Mouse (Mus musculus) retina, adult 2 months (tissue): ENCODE results near the gene Srsf7.
"Not testable (repeated sequence)": the region's sequence is repeated elsewhere in the genome, so short reads cannot be mapped to it uniquely, and the experiment has no call there.

Experiments used
- DNase-seq: peaks from one replicate; pipeline ENCODE4 v3.0.0-alpha.2; 2012; ENCODE audit warnings: low read depth, low spot score

Srsf7 gene

DNA sequence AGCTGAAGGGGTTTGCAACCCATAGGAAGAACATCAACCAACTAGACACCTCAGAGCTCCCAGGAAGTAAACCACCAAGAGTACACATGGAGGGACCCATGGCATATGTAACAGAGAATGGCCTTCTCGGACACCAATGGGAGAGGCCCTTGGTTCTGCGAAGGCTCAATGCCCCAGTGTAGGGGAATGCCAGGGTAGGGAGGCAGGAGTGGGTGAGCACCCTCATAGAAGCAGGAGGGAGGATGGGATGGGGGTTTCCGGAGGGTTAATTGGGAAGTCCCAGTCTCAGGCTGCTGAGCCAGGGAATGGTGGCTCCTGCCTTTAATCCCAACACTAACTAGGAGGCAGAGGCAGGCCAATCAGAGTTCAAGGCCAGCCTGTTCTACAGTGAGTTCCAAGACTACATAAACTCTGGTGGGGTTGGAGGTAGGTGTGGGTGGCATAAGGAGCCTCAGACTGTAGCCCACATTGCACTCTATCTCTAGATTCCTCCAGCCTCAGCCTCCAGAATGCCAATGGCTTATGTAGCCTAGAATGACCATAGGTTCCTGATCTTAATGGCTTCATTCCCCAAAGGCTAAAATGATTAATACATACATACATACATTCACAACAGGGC, 7.8 kb downstream of the Srsf7 start:
- no peak for DNase-seq

DNA sequence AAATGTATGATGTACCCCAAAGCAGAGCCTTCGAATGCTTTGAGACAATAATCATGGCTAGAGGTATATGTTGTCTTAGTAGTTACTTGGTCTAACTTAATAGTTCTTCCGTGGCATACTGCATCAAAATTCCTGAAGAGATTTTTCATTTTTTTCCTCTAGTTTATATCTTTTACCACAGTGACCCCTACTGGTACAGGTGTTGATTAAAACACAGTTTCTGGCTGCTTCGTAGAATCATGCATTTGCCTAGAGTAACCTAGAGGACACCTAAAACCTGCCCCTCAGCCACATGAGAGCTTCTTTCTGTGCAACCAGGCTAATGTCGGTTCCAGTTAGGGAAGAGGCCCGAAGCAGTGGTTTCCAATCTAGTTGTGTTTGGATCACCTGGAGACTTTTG, 14.0 kb downstream of the Srsf7 start:
- DNase-seq = no peak

DNA sequence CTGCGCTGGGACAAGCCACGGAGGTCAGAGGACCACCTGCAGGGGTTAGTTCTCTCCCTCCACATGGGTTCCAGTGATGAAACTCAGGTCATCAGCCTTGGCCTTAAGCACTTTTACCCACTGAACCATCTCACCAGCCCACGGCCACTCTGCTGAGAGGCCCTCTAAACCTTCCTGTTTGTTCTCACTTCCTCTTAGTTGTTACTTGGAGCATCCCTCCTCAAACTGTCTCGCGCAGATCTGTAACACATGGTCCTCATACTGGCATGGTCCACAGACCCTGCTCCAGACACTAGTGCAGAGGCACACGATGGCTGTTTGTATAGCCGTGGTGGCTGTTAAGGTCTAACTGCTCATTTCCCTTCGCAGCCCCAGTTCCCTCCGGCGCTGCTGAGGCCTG, 23.5 kb downstream of the Srsf7 start:
- no peak for DNase-seq

DNA sequence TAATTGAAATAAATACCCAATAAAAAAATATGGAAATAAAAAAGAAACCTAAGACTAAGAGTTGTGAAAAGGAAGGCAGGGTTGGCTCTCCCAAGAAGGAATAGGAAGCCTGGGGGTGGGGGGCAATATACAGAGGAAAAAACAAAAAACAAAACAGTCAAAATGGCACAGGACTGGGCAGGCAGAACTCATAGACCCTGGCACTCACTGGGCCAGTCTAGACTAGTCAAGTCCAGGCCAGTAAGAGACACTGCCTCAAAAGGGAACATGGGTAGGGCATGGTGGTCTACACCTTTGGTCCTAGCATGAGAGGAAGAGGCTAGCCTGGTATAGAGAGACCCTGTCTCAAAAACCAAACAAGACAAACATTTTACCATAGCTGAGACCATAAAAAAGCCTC, 26.6 kb downstream of the Srsf7 start:
- no peak for DNase-seq

DNA sequence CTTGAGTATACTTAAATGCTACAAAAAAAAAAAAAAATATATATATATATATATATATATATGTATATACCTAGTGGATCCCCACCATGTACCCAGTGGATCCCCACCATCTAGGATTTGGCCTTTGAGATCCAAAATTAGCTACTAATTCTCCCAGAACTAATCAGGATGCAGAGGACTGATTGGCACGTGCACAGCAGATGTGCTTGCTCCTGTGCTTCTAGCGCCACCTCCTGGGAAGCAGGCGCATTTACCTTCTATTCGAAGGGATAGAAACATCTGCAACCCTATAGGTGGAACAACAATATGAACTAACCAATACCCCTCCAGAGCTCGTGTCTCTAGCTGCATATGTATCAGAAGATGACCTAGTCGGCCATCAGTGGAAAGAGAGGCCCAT, 27.1 kb downstream of the Srsf7 start:
- DNase-seq = peak; percentile 58

DNA sequence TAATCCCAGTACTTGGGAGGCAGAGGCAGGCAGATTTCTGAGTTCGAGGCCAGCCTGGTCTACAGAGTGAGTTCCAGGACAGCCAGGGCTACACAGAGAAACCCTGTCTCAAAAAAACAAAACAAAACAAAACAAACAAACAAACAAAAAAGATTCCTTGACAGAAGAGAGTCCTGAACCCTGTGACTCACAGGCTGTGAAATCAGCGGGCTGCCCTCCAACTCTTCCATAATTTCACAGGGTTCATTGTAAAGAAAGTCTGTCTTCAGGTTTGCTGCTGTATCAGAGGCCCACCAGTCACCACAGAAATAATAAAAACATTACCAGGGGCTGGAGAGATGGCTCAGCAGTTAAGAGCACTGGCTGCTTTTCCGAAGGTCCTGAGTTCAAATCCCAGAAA, 28.3 kb downstream of the Srsf7 start:
- DNase-seq = not testable (repeated sequence)

DNA sequence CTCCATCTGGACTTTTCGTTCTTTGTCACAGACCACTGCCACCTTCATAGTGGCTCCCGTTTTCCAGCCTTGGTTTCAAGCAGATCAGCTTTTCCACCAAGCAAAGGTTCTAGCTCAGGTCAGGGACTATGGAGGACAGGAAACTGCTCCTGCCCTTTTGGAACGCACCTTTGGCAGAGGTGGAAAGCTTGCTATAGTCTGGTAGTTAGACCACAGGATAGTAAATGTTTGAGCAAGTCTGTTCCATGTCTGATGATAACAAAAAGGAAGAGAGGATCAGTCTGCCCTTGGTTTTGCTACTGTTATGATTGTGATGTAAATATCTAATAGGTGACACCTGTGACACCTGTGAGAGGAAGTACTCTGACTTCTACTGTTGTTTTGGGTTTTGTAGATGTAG, 31.1 kb downstream of the Srsf7 start:
- DNase-seq = no peak

DNA sequence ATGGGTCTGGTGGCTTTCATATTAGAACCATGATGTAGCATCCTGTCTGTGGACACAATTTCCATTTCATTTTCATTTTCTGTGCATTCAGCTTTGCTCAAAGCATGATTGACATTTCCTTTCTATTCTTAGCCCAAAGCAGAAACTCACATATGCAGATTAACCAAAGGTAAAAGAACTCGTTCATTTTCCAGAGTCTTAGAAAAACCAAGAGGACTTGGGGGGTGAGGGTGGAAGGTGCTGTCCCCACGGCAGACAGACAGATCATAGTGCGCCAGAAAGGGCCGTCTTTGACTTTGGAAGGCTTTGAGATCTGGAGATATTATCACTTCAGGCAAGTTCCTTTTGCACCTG, 31.7 kb downstream of the Srsf7 start:
- DNase-seq = no peak

DNA sequence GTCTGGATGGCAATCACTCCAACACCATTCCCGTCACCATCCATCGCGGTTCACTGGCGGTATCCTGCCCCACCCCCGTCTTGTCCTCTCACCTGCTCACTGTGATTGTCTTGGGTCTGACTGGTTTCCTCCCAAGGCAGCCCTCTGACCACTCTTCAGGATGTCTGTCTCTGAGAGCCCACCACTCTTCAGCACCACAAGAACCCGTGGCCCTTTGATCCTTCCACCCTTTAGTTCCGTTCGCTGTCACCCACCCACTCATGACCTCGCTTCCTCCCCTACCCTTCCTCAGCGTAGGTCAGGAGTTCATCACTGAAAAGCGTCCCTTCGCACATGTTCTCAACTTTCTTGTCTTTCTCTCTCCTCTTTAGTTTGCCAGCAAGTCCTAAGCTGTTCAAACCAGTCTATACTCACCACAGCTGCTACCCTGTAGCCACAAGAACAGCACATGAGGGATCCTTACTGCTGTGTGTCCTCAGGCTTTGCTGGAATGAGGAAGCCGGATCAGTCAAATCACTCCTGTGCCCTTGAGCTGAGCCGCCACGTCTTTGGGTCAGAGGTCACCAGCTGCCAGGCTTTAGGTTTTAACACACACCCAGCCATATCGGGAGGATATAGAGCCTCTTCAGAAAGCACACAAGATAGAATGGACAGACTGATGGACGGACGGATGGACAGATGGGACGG, 32.3 kb downstream of the Srsf7 start:
- DNase-seq = no peak

DNA sequence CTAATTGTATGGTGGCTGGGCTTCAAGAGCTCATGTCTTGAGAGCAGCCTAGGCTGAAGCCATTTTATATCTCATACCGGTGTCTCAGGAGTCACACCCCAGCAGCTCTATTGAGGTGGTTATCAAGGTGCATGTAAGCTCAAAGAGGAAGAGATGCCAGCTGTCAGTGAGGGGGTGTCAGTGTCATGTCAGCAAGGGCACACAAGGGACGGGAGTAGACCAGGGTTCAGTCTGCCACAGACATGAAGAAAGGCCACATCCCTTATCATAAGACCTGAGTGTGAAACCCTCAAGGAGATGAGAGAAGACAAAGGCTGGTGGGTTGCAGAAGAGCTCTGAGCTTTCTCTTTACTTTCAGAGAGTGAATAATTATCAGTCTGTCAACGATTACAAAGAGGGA, 33.0 kb downstream of the Srsf7 start:
- no peak for DNase-seq

DNA sequence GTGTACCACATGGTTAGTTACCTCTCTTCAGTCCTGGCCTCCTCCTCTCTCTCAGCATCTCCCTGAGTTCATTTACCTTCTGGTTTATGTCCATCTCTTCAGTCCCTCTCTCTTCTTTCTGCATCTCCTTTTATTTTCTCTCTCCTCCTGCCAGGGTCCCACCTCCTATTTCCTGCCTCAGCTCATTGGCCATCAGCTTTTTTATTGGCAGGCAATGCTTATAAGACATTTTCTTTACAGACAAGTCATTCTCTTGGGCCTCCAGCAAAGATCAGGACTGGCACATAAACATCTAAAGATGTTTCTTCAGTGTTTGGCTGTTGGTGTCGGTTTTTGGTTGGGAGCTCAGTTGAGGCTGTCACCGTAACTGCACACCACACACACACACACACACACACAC, 33.4 kb downstream of the Srsf7 start:
- no peak for DNase-seq

DNA sequence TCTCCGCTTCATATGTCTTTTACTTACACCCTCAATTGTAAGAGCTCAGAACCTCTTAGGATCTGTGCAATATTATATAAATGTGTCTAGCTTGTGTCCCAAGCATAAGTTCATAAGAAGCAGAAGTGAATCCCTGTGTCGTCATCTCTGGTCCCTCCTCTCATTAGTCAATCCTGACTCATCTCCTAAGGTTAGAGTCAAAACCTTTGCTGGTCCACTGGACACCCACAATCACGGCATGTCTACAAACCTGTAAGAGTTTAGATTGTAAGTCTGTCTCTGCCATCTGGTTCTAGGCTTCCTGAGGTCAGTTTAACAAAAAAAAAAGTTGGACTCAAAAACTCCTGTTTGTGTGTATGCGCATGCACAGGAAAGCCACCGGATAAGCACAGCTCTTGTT, 34.3 kb downstream of the Srsf7 start:
- DNase-seq = no peak

DNA sequence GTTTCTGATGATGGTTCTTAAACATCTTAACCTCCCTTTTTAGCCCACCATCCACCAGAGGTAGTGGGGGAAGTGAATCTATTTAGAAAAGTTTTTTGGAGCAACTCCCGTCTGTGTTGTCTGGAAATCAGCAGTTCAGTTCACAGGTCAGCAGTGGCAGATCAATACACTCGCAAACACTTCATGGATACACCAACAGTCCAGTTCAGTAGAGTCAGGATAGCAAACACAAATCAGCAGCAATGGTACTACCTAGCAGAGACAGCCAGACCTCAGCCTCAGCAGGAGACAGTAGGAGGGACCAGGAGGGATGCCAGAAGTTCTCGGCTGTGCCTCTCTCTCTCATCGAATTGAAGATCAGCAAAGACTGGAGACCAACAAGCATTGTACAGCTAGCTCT, 35.2 kb downstream of the Srsf7 start:
- DNase-seq = no peak

DNA sequence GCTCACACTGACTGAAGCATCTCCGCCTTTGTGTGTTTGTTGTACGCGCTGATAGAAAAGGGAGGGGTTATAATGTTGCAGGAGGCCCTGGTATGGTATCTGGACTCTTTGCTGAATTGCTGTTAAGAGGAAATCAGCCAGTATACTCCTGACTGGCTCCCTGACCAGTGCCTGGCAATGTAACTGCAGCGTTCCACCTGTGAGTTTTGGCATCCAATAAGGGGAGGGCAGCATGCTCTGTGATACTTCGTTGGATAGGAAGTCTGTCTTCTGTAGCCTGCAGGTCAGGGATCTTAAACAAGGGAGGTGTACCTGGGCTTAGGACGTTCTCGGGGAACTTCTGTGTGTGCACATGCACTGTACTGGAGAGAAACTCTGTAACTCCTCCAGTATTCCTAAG, 36.2 kb downstream of the Srsf7 start:
- no peak for DNase-seq

DNA sequence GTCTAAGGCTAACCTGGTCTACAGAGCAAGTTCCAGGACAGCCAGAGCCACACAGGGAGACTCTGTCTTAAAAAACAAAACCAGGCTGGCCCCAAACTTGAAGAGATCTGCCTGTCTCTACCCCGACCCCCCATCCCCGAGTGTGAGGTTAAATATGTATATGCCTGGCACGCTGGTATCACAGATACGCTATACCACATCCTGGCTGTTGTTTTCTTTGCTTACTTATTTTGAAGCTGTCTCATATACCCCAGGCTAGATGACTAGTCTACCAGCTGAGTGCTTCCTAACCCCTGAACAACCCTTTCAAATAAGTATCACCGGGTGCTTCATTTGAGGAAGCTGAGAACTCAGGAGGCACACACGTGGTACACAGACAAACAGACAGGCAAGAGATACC, 37.3 kb downstream of the Srsf7 start:
- DNase-seq = no peak

DNA sequence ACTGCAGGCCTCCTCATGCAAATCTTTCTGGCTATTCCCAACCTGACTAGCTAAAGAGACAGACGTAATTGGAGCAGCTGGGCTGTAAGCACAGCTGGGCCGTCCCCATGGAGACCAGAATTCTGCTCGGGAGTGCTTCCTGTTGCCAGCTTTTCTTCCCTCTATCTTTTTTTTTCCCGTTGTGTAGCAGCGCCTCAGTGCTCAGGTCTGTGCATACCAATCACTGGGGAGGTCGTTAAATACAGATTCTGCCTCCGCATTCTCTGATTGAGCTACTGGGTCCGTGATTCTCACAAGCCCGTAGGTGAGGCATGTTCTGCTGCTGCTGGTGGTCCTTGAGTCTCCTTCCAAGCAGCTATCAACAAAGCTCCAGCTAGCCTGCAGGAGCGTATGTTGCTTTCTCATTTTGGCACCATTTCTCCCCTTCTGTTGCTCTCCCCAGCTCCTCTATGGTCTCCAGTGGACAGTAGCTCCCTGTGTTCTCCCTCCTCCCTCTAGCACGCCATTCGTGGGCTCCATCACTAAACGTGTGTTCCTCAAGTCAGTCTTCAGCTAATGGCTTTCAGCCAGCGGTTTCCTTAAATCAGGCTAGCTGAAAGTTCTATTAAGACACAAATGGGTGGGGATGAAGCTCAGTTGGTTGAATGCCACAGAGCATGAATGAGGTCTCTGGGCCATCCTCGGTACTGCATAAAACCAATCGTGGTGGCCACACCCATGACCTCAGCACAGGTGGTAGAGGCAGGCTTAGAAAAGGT, 38.5 kb downstream of the Srsf7 start:
- no peak for DNase-seq

DNA sequence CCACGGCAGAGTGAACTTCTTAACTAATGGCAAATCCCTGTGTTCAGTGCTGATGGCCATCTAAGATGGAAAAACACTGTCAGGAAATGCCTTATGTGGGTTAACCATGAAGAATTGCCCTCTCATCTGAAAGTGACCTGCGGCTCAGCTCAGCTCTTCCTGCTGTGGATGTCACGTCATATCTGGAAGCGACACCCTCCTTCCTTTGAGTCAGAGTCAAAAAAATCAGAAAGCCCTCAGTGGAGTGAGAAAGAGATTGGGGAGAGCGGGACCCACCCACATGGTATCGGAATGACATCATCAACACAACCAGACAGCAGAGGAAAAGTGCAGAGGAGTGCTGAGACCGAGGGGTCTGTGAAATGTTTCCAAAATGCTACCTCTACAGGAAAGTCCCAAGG, 39.3 kb downstream of the Srsf7 start:
- no peak for DNase-seq

DNA sequence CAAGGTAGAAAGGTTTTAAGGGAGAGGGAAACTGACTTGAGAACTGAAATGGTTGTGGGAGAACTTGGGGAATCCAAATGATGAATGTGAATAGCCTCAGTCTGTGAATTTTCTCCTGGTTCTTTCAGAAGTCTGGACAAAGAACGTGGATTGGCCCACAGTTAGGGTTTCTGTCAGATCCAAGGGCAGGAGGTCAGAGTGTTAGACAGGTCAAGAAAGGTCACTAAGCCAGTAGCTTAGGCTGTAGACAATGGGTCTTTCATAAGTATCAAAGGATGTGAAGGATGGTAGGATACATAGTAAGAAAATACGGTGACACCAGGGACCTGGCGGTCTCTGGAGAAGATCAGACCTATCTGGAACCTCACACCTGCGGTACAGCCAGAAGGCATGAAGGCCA, 39.7 kb downstream of the Srsf7 start:
- no peak for DNase-seq

DNA sequence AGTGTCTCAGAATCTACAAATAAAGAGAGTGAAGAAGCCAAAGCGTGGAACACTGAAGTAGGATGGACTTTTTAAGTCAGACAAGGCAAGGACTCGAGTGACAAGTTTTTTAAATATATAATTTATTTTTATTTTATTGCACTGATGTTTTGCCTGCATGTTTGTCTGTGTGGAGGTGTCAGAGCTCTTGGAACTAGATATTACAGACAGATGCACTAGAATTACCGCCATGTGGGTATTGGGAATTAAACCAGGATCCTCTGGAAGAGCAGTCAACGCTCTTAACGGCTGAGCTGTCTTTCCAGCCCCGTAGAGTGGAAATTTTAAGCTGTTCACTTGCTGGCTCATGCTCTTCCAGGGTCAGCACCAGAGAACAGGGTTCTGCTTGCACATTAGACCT, 40.8 kb downstream of the Srsf7 start:
- DNase-seq = no peak

DNA sequence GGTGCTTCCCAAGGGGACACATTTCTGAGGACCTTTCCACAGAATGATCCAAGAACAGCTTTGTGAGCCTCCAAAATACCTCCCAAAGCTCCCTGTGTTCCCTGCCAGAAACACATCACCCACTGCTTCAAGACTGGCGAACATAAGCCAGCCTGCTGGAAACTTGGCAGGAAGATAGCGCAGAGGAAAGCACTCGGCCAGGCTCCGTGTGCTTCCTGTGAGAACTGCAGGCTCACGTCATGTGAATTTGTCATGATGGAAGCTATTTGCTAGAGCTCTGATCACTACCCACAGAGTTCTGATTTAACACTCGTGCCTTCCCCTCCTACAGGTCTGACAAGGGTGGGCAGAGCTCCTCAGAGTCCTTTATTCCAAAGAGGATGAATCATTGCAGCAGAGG, 41.4 kb downstream of the Srsf7 start:
- DNase-seq = no peak

DNA sequence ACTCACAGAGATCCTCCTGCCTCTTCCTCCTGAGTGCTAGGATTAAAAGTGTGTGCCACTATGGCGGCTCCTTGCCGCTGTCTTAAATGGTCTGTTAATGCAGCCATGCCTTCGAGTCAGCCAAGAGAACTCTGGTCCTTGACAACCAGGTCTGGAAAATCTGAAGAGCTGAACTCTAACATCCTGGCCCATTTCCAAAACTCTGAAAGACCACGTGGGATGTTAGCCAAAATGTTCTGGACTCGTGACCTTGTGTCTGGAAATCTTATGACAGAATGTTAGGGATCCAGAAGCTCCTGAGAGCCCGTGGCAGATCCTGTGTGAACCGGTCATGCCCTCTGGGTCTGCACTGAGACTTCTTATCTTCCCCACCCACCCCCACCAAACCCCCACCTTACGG, 43.1 kb downstream of the Srsf7 start:
- DNase-seq = no peak

DNA sequence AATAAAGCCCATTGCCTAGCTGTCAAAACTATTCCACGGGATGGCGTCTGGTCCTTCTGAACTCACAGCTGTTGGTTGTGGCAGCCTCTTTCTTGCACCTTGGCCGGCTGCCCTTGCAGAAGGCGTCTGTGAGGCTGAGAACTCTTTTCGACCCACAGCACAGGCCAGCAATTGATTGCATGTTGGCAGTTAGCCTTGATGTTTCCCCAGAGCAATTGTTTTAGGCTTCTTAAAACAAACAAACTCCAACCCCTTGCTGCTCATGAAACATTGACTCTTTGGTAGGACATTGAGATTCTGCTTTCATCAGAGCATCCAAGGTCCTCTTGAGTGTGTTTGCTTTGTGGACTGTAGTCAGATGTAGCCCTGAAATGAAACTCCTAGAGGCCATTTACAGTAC, 46.7 kb downstream of the Srsf7 start:
- DNase-seq = no peak

DNA sequence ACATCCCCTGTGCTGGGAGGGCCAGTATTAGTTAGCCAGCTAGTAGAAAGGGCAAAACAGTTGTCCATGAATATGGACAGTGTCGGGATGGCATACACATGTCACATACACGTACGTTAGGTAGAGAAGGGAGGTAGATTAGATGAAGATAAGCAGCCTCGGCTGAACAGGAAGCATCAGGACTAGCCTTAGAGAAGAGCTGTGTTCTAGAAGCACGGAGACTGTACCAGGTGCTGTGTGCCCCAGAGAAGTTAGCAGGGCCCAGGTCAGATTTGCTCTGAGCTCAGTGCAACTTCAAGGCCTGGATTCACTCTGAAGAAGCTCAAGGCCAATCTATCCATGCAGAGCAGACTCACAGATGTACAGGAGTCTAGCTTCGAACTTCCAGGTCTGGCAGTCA, 49.6 kb downstream of the Srsf7 start:
- DNase-seq = no peak
